Mouse (Mus musculus) stomach, embryonic 14.5 days (tissue): ENCODE data around the gene 2810408A11Rik. TPM values are rescaled to one million over a fixed set of nuclear protein-coding genes. Genes with fewer than 3 reads are reported as not detected.

ENCODE experiments used
- ATAC-seq: fragments of 200-750 bp; cut with Nextera tagmentation; 2 replicates; pipeline ENCODE4 v1.8.0; 2017; ENCODE audit warnings: low read depth, moderate TSS enrichment; ENCODE audit not compliant: insufficient number of reproducible peaks, insufficient read depth, low FRiP score
- H3K27ac ChIP-seq: fragments of 300-500 bp; sonication (generic); 2 replicates; pipeline ENCODE4 v1.5.1; 2014; ENCODE audit warnings: mild to moderate bottlenecking, low read length, moderate library complexity, mixed read lengths
- H3K27me3 ChIP-seq: fragments of 300-500 bp; sonication (generic); 2 replicates; pipeline ENCODE4 v1.6.1; 2014; ENCODE audit warnings: low read length, control low read depth, mixed read lengths; ENCODE audit not compliant: control insufficient read depth, insufficient read depth
- H3K36me3 ChIP-seq: fragments of 300-500 bp; sonication (generic); 2 replicates; pipeline ENCODE4 v1.6.1; 2014; ENCODE audit warnings: mild to moderate bottlenecking, control low read depth, low read length, moderate library complexity, mixed read lengths; ENCODE audit not compliant: control insufficient read depth, insufficient read depth
- H3K4me1 ChIP-seq: fragments of 300-500 bp; sonication (generic); 2 replicates; pipeline ENCODE4 v1.6.1; 2014; ENCODE audit warnings: low read length, control low read depth, mixed read lengths; ENCODE audit not compliant: control insufficient read depth, insufficient read depth
- H3K4me2 ChIP-seq: fragments of 300-500 bp; sonication (generic); replicated peaks from 2 replicates; pipeline ENCODE4 v1.6.1; 2014; ENCODE audit warnings: low read depth, low read length, control low read depth
- H3K4me3 ChIP-seq: fragments of 300-500 bp; sonication (generic); 2 replicates; pipeline ENCODE4 v1.5.1; 2014; ENCODE audit warnings: low read depth, low read length, control low read depth
- H3K9ac ChIP-seq: fragments of 300-500 bp; sonication (generic); replicated peaks from 2 replicates; pipeline ENCODE4 v1.6.1; 2014; ENCODE audit warnings: low read depth, mild to moderate bottlenecking, control low read depth, low read length, moderate library complexity, mixed read lengths
- H3K9me3 ChIP-seq: fragments of 300-500 bp; sonication (generic); 2 replicates; pipeline ENCODE4 v1.6.1; 2016; ENCODE audit warnings: low read depth, low read length, control low read depth; ENCODE audit not compliant: control insufficient read depth
- WGBS: fragments of 180-500 bp; shearing (Covaris S2); extraction: QIAGEN DNeasy Blood & Tissue Kit; methylation state at CpG from one replicate; pipeline ENCODE4 v1.1.7; 2014; 5-methylcytosine and 5-hydroxymethylcytosine counted together
- polyA plus RNA-seq: library from polyadenylated mRNA; unstranded; fragments of >200 nt; fragmentation: Nextera tagmentation; extraction: Ambion mirVana; gene quantifications from 2 replicates; pipeline ENCODE4 v1.2.1, GENCODE M21; 2014

2810408A11Rik gene
- polyA plus RNA-seq, 1 experiment from 2014 or later, result 8.5 TPM

DNA sequence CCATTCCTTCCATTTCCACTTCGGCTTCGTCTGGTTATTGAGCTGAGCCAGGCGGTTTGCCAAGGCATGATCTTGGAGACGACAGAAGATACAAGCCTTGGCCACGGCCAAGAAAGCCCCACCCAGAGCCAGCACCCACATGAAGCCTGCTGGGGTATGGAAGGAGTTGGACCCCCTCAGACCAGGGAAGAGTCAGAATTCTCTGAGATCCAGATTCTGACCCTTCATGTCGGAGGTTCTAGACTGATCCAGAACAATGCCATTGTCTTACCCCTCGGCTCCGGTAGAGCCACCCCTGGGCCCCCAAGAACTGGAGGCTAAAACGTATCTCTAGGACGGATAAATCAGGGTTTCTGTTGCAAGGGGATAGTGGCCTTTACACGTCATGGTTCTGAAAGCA is 22.9 kb downstream of the 2810408A11Rik start, which contains the start of gene Tmem95:
Tmem95 (minus strand) TSS at position 141 of the 400 bp plus-strand sequence.
- H3K4me2 ChIP-seq, result peak within 1 kb of the TSS; percentile 19
- H3K27me3 ChIP-seq, result no peaks in the 10 kb centered on the region
- H3K27ac ChIP-seq, result 0 out of 2 replicates have a peak within 1 kb of the TSS, but pooled peaks have one; percentile 28
- H3K36me3 ChIP-seq, result no peaks in the 10 kb centered on the region
- no peaks in the 10 kb centered on the region for H3K9me3 ChIP-seq
- peaks cover 23% of the 10 kb centered on the region for H3K4me1 ChIP-seq
- no peak within 1 kb of the TSS for H3K4me3 ChIP-seq
- H3K9ac ChIP-seq, result no peak within 1 kb of the TSS
- WGBS, result 85% methylated on average over 11 of the region's 11 CpGs
- ATAC-seq, result no peak

DNA sequence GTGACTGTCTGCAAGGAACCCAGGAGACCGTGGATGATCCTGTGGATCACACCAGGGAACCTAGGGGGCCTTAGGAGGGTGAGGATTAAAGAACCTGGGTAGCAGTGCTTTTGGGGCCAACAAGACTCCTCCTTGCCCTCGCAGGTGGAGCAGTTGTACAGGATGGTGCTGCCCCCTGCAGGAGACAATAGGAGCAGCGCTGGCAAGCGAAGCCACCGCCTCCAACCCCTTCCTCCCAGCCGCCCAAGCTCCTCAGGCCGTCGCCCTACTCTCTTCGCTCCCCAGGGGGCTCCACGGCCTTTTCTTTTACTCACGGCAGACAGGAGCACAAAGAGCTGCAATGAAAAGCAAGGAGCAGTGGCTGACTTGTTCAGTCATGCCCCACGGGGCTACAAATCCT is 23.9 kb downstream of the 2810408A11Rik start:
- ATAC-seq, result no peak
- Histone ChIP-seq H3K9ac (no peak overlapping the region), H3K27me3 (no peaks in the 10 kb centered on the region), H3K9me3 (no peaks in the 10 kb centered on the region), H3K36me3 (no peaks in the 10 kb centered on the region), H3K27ac (peak overlapping the region; percentile 28; the same call in 1 of the 2 replicates), H3K4me1 (peaks cover 23% of the 10 kb centered on the region), H3K4me3 (no peak overlapping the region), H3K4me2 (peak overlapping the region; percentile 19)
- WGBS, result 3% methylated on average over 12 of the region's 12 CpGs

DNA sequence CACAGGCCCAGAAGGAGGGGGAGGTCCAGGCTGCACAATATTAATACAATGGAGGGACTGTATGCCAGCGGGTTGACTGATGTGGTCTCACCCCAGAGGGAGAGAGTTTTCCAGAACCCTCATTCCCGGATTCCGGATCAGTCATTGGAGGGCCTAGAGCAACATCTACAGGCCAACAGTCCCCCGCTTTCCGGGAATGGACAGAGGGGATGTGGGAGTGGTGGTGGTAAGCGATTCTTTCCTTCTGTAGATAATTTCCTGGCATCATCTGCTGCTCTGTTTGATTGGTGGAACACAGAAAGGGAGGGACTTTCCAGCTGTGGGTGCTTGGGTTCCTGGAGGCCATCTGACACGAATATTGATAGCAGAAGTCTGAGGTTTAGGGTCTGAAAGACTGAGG is 24.6 kb downstream of the 2810408A11Rik start:
- ATAC-seq, result no peak
- no peaks in the 10 kb centered on the region for H3K36me3 ChIP-seq
- 36% methylated on average over 7 of the region's 7 CpGs for WGBS
- H3K9me3 ChIP-seq, result no peaks in the 10 kb centered on the region
- no peak overlapping the region for H3K4me3 ChIP-seq
- H3K27me3 ChIP-seq, result no peaks in the 10 kb centered on the region
- no peak overlapping the region for H3K9ac ChIP-seq
- H3K27ac ChIP-seq, result peak overlapping the region; percentile 28; the same call in 1 of the 2 replicates
- no peak overlapping the region for H3K4me2 ChIP-seq
- H3K4me1 ChIP-seq, result peaks cover 20% of the 10 kb centered on the region

DNA sequence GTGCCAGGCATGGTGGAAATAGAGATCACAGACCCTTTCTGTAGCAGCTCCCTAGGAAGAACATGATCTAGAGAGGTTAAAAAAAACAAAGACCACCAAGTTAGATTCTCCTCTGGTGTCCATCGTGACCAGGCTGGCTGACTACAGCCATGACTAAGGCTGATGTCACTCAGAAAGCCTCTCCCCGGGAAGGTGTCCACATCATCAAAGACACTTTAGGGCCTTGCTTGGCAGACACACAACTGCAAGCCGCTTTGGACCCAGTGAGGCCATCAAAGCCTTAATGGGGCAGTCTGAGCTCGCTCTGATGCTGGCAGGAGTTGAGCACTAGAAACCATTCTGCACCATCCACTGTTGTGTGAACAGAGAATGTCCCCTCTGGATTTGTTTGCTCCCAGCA is 28.3 kb downstream of the 2810408A11Rik start:
- WGBS, result 81% methylated on average over 4 of the region's 4 CpGs
- H3K36me3 ChIP-seq, result no peaks in the 10 kb centered on the region
- H3K4me2 ChIP-seq, result no peak overlapping the region
- no peaks in the 10 kb centered on the region for H3K27me3 ChIP-seq
- H3K4me3 ChIP-seq, result no peak overlapping the region
- no peak overlapping the region for H3K27ac ChIP-seq
- no peaks in the 10 kb centered on the region for H3K9me3 ChIP-seq
- ATAC-seq, result no peak
- no peak overlapping the region for H3K9ac ChIP-seq
- H3K4me1 ChIP-seq, result peaks cover 7% of the 10 kb centered on the region; the same call in 1 of the 2 replicates

DNA sequence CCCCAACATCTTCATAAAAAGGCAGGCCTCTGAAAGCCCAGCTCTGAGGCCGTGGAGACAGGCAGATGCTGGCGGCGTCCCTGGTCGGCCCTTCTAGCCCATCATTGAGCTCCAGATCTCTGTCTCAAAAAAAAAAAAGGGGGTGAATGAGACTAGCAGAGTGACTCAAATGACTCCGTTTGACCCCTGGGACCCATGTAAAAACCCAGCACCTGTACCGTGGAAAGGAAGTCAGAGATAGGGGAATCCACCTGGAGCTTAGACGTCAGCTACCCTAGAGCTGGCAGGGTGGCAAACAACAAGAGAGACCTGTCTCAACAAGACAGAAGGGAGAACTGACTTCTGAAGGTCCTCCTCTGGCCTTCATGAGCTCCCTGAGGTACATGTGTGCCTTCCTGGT is 29.0 kb downstream of the 2810408A11Rik start:
- 87% methylated on average over 7 of the region's 7 CpGs for WGBS
- ATAC-seq, result no peak
- no peak overlapping the region for H3K9ac ChIP-seq
- H3K4me2 ChIP-seq, result no peak overlapping the region
- H3K4me1 ChIP-seq, result peaks cover 7% of the 10 kb centered on the region; the same call in 1 of the 2 replicates
- no peaks in the 10 kb centered on the region for H3K36me3 ChIP-seq
- H3K9me3 ChIP-seq, result no peaks in the 10 kb centered on the region
- no peaks in the 10 kb centered on the region for H3K27me3 ChIP-seq
- no peak overlapping the region for H3K4me3 ChIP-seq
- no peak overlapping the region for H3K27ac ChIP-seq

DNA sequence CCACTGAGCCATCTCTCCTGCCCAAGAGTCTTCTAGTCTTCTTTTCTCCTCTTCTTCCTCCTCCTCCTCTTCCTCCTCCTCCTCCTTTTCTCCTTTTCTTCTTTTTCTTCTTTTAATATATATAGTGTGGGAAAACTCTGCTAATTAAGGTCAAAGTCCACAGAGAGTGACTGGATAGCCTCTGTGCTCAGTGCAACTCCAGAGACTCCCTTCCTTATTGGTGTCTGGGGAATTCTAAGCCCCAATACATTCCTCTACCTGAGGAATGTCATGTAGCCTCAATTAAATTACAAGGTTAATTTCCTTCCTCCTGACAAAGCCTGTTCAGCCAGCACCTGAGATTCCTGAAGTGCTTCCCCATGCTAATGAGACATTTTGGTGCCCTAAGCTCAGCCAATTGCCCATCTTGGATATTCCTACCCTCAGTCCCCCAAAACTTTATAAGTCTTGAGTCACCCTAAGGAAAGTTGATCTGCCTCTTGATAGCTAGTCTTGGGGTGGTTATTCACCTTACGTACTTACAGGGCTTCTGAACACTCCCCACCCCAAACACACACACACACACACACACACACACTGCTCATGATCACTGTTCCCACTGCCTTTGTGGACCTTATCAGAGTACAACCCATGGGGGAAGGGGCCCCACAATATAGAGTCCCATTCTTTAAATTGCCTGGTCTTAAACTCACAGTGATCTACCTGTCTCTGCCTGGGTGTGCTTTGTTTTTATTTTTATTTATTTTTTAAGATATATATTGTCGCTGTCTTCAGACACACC is 30.3 kb downstream of the 2810408A11Rik start:
- Histone ChIP-seq H3K4me3 (no peak overlapping the region), H3K4me2 (no peak overlapping the region), H3K36me3 (no peaks in the 10 kb centered on the region), H3K4me1 (peaks cover under 1% of the 10 kb centered on the region; the same call in 1 of the 2 replicates), H3K27me3 (no peaks in the 10 kb centered on the region), H3K9ac (no peak overlapping the region), H3K9me3 (no peaks in the 10 kb centered on the region), H3K27ac (no peak overlapping the region)
- no peak for ATAC-seq
- WGBS, result 78% methylated on average over 2 of the region's 2 CpGs

DNA sequence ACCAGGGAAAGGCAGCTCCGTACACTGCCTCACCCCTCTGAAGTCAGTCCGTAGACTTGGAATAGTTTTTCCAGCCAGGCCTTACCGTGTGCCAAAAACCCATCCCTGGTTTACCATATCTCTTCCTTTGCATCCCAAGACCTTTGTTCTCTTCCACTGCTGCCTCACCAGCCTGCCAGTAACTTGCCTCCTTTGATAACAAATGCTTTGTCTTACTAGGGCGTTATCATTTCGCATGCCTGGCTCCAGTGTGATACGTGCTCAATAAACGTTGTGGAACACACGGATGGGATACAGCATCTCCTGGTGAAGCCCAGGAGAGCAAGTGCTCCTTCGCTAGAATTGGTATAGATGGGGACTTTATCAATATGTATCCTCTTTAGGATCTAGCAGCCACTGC is 33.5 kb downstream of the 2810408A11Rik start:
- H3K9ac ChIP-seq, result no peak overlapping the region
- H3K4me1 ChIP-seq, result no peaks in the 10 kb centered on the region
- ATAC-seq, result no peak
- H3K9me3 ChIP-seq, result no peaks in the 10 kb centered on the region
- no peak overlapping the region for H3K27ac ChIP-seq
- 63% methylated on average over 9 of the region's 9 CpGs for WGBS
- H3K4me3 ChIP-seq, result no peak overlapping the region
- H3K36me3 ChIP-seq, result no peaks in the 10 kb centered on the region
- H3K4me2 ChIP-seq, result no peak overlapping the region
- H3K27me3 ChIP-seq, result no peaks in the 10 kb centered on the region

DNA sequence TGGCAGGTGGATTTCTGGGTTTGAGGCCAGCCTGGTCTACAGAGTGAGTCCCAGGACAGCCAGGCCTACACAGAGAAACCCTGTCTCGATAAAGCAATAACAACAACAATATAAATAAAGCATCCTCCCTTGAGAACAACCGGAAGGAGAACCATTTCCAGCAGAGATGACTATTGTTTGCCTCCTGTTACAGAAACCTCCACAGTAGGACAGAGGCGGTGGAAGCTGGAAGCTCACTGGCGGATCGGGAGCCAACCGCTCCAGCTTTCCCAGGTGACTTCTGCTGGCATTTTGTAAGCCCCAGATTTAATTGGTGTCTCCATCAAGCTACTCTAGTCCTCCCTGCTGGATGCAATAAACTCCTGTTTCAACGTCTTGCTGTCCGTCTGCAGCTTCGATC is 35.2 kb downstream of the 2810408A11Rik start:
- H3K27me3 ChIP-seq, result no peaks in the 10 kb centered on the region
- 84% methylated on average over 9 of the region's 9 CpGs for whole genome bisulfite sequencing
- no peak for ATAC-seq
- no peaks in the 10 kb centered on the region for H3K9me3 ChIP-seq
- no peaks in the 10 kb centered on the region for H3K36me3 ChIP-seq
- H3K27ac ChIP-seq, result no peak overlapping the region
- no peak overlapping the region for H3K4me2 ChIP-seq
- no peak overlapping the region for H3K9ac ChIP-seq
- H3K4me1 ChIP-seq, result no peaks in the 10 kb centered on the region
- no peak overlapping the region for H3K4me3 ChIP-seq
